Mouse (Mus musculus): ENCODE data around the gene Zfp366. TPM values are rescaled to one million over a fixed set of nuclear protein-coding genes. Genes with fewer than 3 reads are reported as not detected.
A peak's percentile ranks its signal among the peaks of the same experiment; 100 is the strongest.

Gene Zfp366
- polyA plus RNA-seq, 1 experiment from 2014 or later, result 0.65 TPM

GRCm38 (mm10) chr13:99228821-99229570 lies 44.4 kb downstream of the Zfp366 start:
- ATAC-seq (ENCODE audit: insufficient read depth, low FRiP score), result no peak
- Histone ChIP-seq H3K27me3 (ENCODE audit: control insufficient read depth, insufficient read depth, low read length) (no peaks in the 10 kb centered on the region), H3K9ac (ENCODE audit: low read length) (no peak overlapping the region), H3K9me3 (replicated peaks; ENCODE audit: control insufficient read depth, low read length) (no peaks in the 10 kb centered on the region), H3K4me1 (ENCODE audit: control insufficient read depth, insufficient read depth, low read length) (peaks cover 3% of the 10 kb centered on the region; the same call in 1 of the 2 replicates), H3K4me2 (ENCODE audit: low read depth, low read length) (no peak overlapping the region), H3K27ac (ENCODE audit: low read length) (no peak overlapping the region), H3K4me3 (replicated peaks; ENCODE audit: low read length) (no peak overlapping the region), H3K36me3 (ENCODE audit: control insufficient read depth, insufficient read depth, low read length) (no peaks in the 10 kb centered on the region)
- WGBS, result 92% methylated on average over 35 of the region's 35 CpGs

- Histone ChIP-seq H3K4me2 (ENCODE audit: low read depth, low read length) (no peak overlapping the region), H3K4me1 (ENCODE audit: control insufficient read depth, insufficient read depth, low read length) (peaks cover 3% of the 10 kb centered on the region; the same call in 1 of the 2 replicates), H3K36me3 (ENCODE audit: control insufficient read depth, insufficient read depth, low read length) (no peaks in the 10 kb centered on the region), H3K9ac (ENCODE audit: low read length) (no peak overlapping the region), H3K27ac (ENCODE audit: low read length) (0 out of 2 replicates have a peak overlapping the region, but pooled peaks have one; percentile 1), H3K27me3 (ENCODE audit: control insufficient read depth, insufficient read depth, low read length) (no peaks in the 10 kb centered on the region), H3K4me3 (replicated peaks; ENCODE audit: low read length) (no peak overlapping the region), H3K9me3 (replicated peaks; ENCODE audit: control insufficient read depth, low read length) (no peaks in the 10 kb centered on the region)
- no peak for ATAC-seq (ENCODE audit: insufficient read depth, low FRiP score)
- 66% methylated on average over 9 of the region's 9 CpGs for WGBS
Observed at GRCm38 (mm10) chr13:99229641-99230494, 45.2 kb downstream of the Zfp366 start.

- no peak for ATAC-seq (ENCODE audit: insufficient read depth, low FRiP score)
- no peak overlapping the region for H3K9ac ChIP-seq (ENCODE audit: low read length)
- H3K4me2 ChIP-seq (ENCODE audit: low read depth, low read length), result no peak overlapping the region
- no peaks in the 10 kb centered on the region for H3K9me3 ChIP-seq (replicated peaks; ENCODE audit: control insufficient read depth, low read length)
- no peak overlapping the region for H3K4me3 ChIP-seq (replicated peaks; ENCODE audit: low read length)
- 32% methylated on average over 3 of the region's 3 CpGs for WGBS
- 0 out of 2 replicates have a peak overlapping the region, but pooled peaks have one; percentile 9 for H3K27ac ChIP-seq (ENCODE audit: low read length)
- peaks cover 3% of the 10 kb centered on the region; the same call in 1 of the 2 replicates for H3K4me1 ChIP-seq (ENCODE audit: control insufficient read depth, insufficient read depth, low read length)
- H3K27me3 ChIP-seq (ENCODE audit: control insufficient read depth, insufficient read depth, low read length), result no peaks in the 10 kb centered on the region
- no peaks in the 10 kb centered on the region for H3K36me3 ChIP-seq (ENCODE audit: control insufficient read depth, insufficient read depth, low read length)
Observed at GRCm38 (mm10) chr13:99230495-99230868, 45.9 kb downstream of the Zfp366 start.

GRCm38 (mm10) chr13:99233333-99233732 lies 48.7 kb downstream of the Zfp366 start:
- H3K9ac ChIP-seq (ENCODE audit: low read length), result no peak overlapping the region
- H3K9me3 ChIP-seq (replicated peaks; ENCODE audit: control insufficient read depth, low read length), result no peaks in the 10 kb centered on the region
- peaks cover 21% of the 10 kb centered on the region for H3K4me1 ChIP-seq (ENCODE audit: control insufficient read depth, insufficient read depth, low read length)
- no peak overlapping the region for H3K4me2 ChIP-seq (ENCODE audit: low read depth, low read length)
- no peaks in the 10 kb centered on the region for H3K27me3 ChIP-seq (ENCODE audit: control insufficient read depth, insufficient read depth, low read length)
- 53% methylated on average over 3 of the region's 3 CpGs for WGBS
- peak overlapping the region; percentile 48; the same call in 1 of the 2 replicates for H3K27ac ChIP-seq (ENCODE audit: low read length)
- no peaks in the 10 kb centered on the region for H3K36me3 ChIP-seq (ENCODE audit: control insufficient read depth, insufficient read depth, low read length)
- no peak for ATAC-seq (ENCODE audit: insufficient read depth, low FRiP score)
- H3K4me3 ChIP-seq (replicated peaks; ENCODE audit: low read length), result no peak overlapping the region

GRCm38 (mm10) chr13:99233956-99234355 lies 49.3 kb downstream of the Zfp366 start:
- no peaks in the 10 kb centered on the region for H3K9me3 ChIP-seq (replicated peaks; ENCODE audit: control insufficient read depth, low read length)
- peaks cover 28% of the 10 kb centered on the region for H3K4me1 ChIP-seq (ENCODE audit: control insufficient read depth, insufficient read depth, low read length)
- no peak for ATAC-seq (ENCODE audit: insufficient read depth, low FRiP score)
- no peaks in the 10 kb centered on the region for H3K36me3 ChIP-seq (ENCODE audit: control insufficient read depth, insufficient read depth, low read length)
- peak overlapping the region; percentile 53 for H3K27ac ChIP-seq (ENCODE audit: low read length)
- H3K27me3 ChIP-seq (ENCODE audit: control insufficient read depth, insufficient read depth, low read length), result no peaks in the 10 kb centered on the region
- 65% methylated on average over 10 of the region's 10 CpGs for WGBS
- H3K4me3 ChIP-seq (replicated peaks; ENCODE audit: low read length), result no peak overlapping the region
- H3K9ac ChIP-seq (ENCODE audit: low read length), result no peak overlapping the region
- no peak overlapping the region for H3K4me2 ChIP-seq (ENCODE audit: low read depth, low read length)

GRCm38 (mm10) chr13:99235428-99236210 lies 51.0 kb downstream of the Zfp366 start:
- Histone ChIP-seq H3K4me3 (replicated peaks; ENCODE audit: low read length) (no peak overlapping the region), H3K36me3 (ENCODE audit: control insufficient read depth, insufficient read depth, low read length) (no peaks in the 10 kb centered on the region), H3K9me3 (replicated peaks; ENCODE audit: control insufficient read depth, low read length) (no peaks in the 10 kb centered on the region), H3K27me3 (ENCODE audit: control insufficient read depth, insufficient read depth, low read length) (no peaks in the 10 kb centered on the region), H3K4me1 (ENCODE audit: control insufficient read depth, insufficient read depth, low read length) (peaks cover 35% of the 10 kb centered on the region), H3K27ac (ENCODE audit: low read length) (peak overlapping the region; percentile 8; the same call in 1 of the 2 replicates), H3K4me2 (ENCODE audit: low read depth, low read length) (no peak overlapping the region), H3K9ac (ENCODE audit: low read length) (no peak overlapping the region)
- WGBS, result 56% methylated on average over 20 of the region's 20 CpGs
- no peak for ATAC-seq (ENCODE audit: insufficient read depth, low FRiP score)

GRCm38 (mm10) chr13:99236222-99236621 lies 51.6 kb downstream of the Zfp366 start:
- no peak for ATAC-seq (ENCODE audit: insufficient read depth, low FRiP score)

GRCm38 (mm10) chr13:99237122-99237521 lies 52.5 kb downstream of the Zfp366 start:
- H3K4me2 ChIP-seq (ENCODE audit: low read depth, low read length), result no peak overlapping the region
- H3K36me3 ChIP-seq (ENCODE audit: control insufficient read depth, insufficient read depth, low read length), result no peaks in the 10 kb centered on the region
- peaks cover 35% of the 10 kb centered on the region for H3K4me1 ChIP-seq (ENCODE audit: control insufficient read depth, insufficient read depth, low read length)
- peak overlapping the region; percentile 94 for H3K27ac ChIP-seq (ENCODE audit: low read length)
- H3K9me3 ChIP-seq (replicated peaks; ENCODE audit: control insufficient read depth, low read length), result no peaks in the 10 kb centered on the region
- no peaks in the 10 kb centered on the region for H3K27me3 ChIP-seq (ENCODE audit: control insufficient read depth, insufficient read depth, low read length)
- no peak for ATAC-seq (ENCODE audit: insufficient read depth, low FRiP score)
- no peak overlapping the region for H3K9ac ChIP-seq (ENCODE audit: low read length)
- no peak overlapping the region for H3K4me3 ChIP-seq (replicated peaks; ENCODE audit: low read length)
- 69% methylated on average over 5 of the region's 5 CpGs for WGBS

More at GRCm38 (mm10) chr13:99236222-99236621, 51.6 kb downstream of the Zfp366 start:
- Histone ChIP-seq H3K4me1 (ENCODE audit: control insufficient read depth, insufficient read depth, low read length) (peaks cover 35% of the 10 kb centered on the region), H3K9me3 (replicated peaks; ENCODE audit: control insufficient read depth, low read length) (no peaks in the 10 kb centered on the region), H3K4me3 (replicated peaks; ENCODE audit: low read length) (no peak overlapping the region), H3K36me3 (ENCODE audit: control insufficient read depth, insufficient read depth, low read length) (no peaks in the 10 kb centered on the region), H3K27ac (ENCODE audit: low read length) (peak overlapping the region; percentile 8; the same call in 1 of the 2 replicates), H3K4me2 (ENCODE audit: low read depth, low read length) (no peak overlapping the region), H3K9ac (ENCODE audit: low read length) (no peak overlapping the region), H3K27me3 (ENCODE audit: control insufficient read depth, insufficient read depth, low read length) (no peaks in the 10 kb centered on the region)
- WGBS, result 83% methylated on average over 2 of the region's 2 CpGs
